Mouse (Mus musculus) CH12.LX (cell line): Measurements from ENCODE around the gene Lama1. TPM values are rescaled to one million over a fixed set of nuclear protein-coding genes. Genes with fewer than 3 reads are reported as not detected.

ENCODE experiments used
- DNase-seq: peaks from one replicate; pipeline ENCODE4 v3.0.0-alpha.2; 2013; ENCODE audit errors: extremely low read depth
- H3K27ac ChIP-seq: 2 replicates; pipeline ENCODE4 v1.5.1; 2012; ENCODE audit warnings: low read depth, mild to moderate bottlenecking, control low read depth, moderate library complexity; ENCODE audit not compliant: insufficient read depth
- H3K27me3 ChIP-seq: replicated peaks from 2 replicates; pipeline ENCODE3; 2012; ENCODE audit warnings: inconsistent platforms
- H3K36me3 ChIP-seq, 2 experiments: replicated peaks in 1 of 2; 2 replicates each; pipeline versions ENCODE3 to v1.6.1; 2012; ENCODE audit warnings: inconsistent platforms in 1 of 2, low read length in 1 of 2, mild to moderate bottlenecking in 1 of 2, mixed read lengths in 1 of 2, moderate library complexity in 1 of 2; ENCODE audit not compliant: control insufficient read depth in 1 of 2, insufficient read depth in 1 of 2
- H3K4me1 ChIP-seq, 2 experiments: 2 replicates each; pipeline ENCODE4 v1.6.1; 2012; ENCODE audit warnings: inconsistent platforms in 1 of 2, moderate library complexity in 1 of 2; ENCODE audit not compliant: insufficient read depth in 2 of 2, control insufficient read depth in 1 of 2
- H3K4me2 ChIP-seq: 2 replicates; pipeline ENCODE4 v1.6.1; 2012; ENCODE audit warnings: low read depth, mild to moderate bottlenecking, control low read depth; ENCODE audit not compliant: poor library complexity, insufficient read depth, severe bottlenecking
- H3K4me3 ChIP-seq, 3 experiments: fragments of 150-350 bp in 1 of 3; sonication (generic) in 1 of 3; replicated peaks in 1 of 3; 2 replicates each; pipeline versions ENCODE3 to v1.5.1; 2011 to 2012; ENCODE audit warnings: low read depth in 2 of 3, low read length in 2 of 3, mild to moderate bottlenecking in 2 of 3, moderate library complexity in 2 of 3, control low read depth in 1 of 3, improper control_type of control experiment in 1 of 3, inconsistent platforms in 1 of 3, mixed read lengths in 1 of 3; ENCODE audit not compliant: poor library complexity in 1 of 3
- H3K79me2 ChIP-seq: replicated peaks from 2 replicates; pipeline ENCODE4 v1.6.1; 2012; ENCODE audit warnings: mild to moderate bottlenecking, moderate library complexity; ENCODE audit not compliant: control insufficient read depth, poor library complexity, insufficient read depth, severe bottlenecking; ENCODE audit errors: extremely low read depth
- H3K9ac ChIP-seq: 2 replicates; pipeline ENCODE4 v1.6.1; 2012; ENCODE audit warnings: low read depth, mild to moderate bottlenecking, control low read depth, moderate library complexity; ENCODE audit not compliant: insufficient read depth
- H3K9me3 ChIP-seq: replicated peaks from 2 replicates; pipeline ENCODE3; 2012; ENCODE audit warnings: low read length, inconsistent platforms, mixed read lengths
- CHD1 ChIP-seq: IDR thresholded peaks from 2 replicates; pipeline ENCODE4 v1.6.1; 2012; ENCODE audit warnings: low read depth, low read length, improper control_type of control experiment, inconsistent platforms
- CHD2 ChIP-seq: IDR thresholded peaks from 2 replicates; pipeline ENCODE4 v1.6.1; 2011; ENCODE audit warnings: low read length, improper control_type of control experiment
- E2F4 ChIP-seq: IDR thresholded peaks from 2 replicates; pipeline ENCODE4 v1.6.1; 2011; ENCODE audit warnings: low read depth, low read length, improper control_type of control experiment; ENCODE audit not compliant: insufficient replicate concordance
- HCFC1 ChIP-seq: IDR thresholded peaks from 2 replicates; pipeline ENCODE4 v1.6.1; 2012; ENCODE audit warnings: low read depth, mild to moderate bottlenecking, inconsistent platforms, low read length, improper control_type of control experiment
- MAFK ChIP-seq: IDR thresholded peaks from 2 replicates; pipeline ENCODE4 v1.6.1; 2011; ENCODE audit warnings: low read length, improper control_type of control experiment; ENCODE audit not compliant: insufficient replicate concordance
- MAX ChIP-seq: IDR thresholded peaks from 2 replicates; pipeline ENCODE4 v1.6.1; 2011; ENCODE audit warnings: low read length, improper control_type of control experiment
- MAZ ChIP-seq: IDR thresholded peaks from 2 replicates; pipeline ENCODE4 v1.6.1; 2012; ENCODE audit warnings: low read depth, mild to moderate bottlenecking, inconsistent platforms, low read length, improper control_type of control experiment, moderate library complexity
- MXI1 ChIP-seq: IDR thresholded peaks from 2 replicates; pipeline ENCODE4 v1.6.1; 2011; ENCODE audit warnings: mild to moderate bottlenecking, low read depth, low read length, improper control_type of control experiment
- NELFE ChIP-seq: IDR thresholded peaks from 2 replicates; pipeline ENCODE4 v1.6.1; 2011; ENCODE audit warnings: low read depth, low read length, improper control_type of control experiment
- NRF1 ChIP-seq: IDR thresholded peaks from 2 replicates; pipeline ENCODE4 v1.6.1; 2014; ENCODE audit warnings: low read depth, mild to moderate bottlenecking, inconsistent platforms, low read length, improper control_type of control experiment, moderate library complexity
- POLR2AphosphoS2 ChIP-seq: IDR thresholded peaks from 2 replicates; pipeline ENCODE4 v1.6.1; 2011; ENCODE audit warnings: low read depth, low read length, improper control_type of control experiment
- RAD21 ChIP-seq: IDR thresholded peaks from 2 replicates; pipeline ENCODE4 v1.6.1; 2011; ENCODE audit warnings: low read depth, mild to moderate bottlenecking, low read length, improper control_type of control experiment, moderate library complexity
- RCOR1 ChIP-seq: conservative IDR thresholded peaks from 2 replicates; pipeline ENCODE4 v1.6.1; 2012; ENCODE audit warnings: low read depth, mild to moderate bottlenecking, inconsistent platforms, low read length, improper control_type of control experiment
- TBP ChIP-seq: conservative IDR thresholded peaks from 2 replicates; pipeline ENCODE4 v1.6.1; 2011; ENCODE audit warnings: low read depth, low read length, improper control_type of control experiment
- TCF12 ChIP-seq: IDR thresholded peaks from 2 replicates; pipeline ENCODE4 v1.6.1; 2014; ENCODE audit warnings: low read depth, mild to moderate bottlenecking, inconsistent platforms, low read length, improper control_type of control experiment
- UBTF ChIP-seq: IDR thresholded peaks from 2 replicates; pipeline ENCODE4 v1.6.1; 2012; ENCODE audit warnings: low read depth, mild to moderate bottlenecking, inconsistent platforms, low read length, improper control_type of control experiment, moderate library complexity
- USF1 ChIP-seq: IDR thresholded peaks from 2 replicates; pipeline ENCODE4 v1.6.1; 2014; ENCODE audit warnings: low read depth, mild to moderate bottlenecking, inconsistent platforms, low read length, improper control_type of control experiment
- USF2 ChIP-seq: conservative IDR thresholded peaks from 2 replicates; pipeline ENCODE4 v1.6.1; 2011; ENCODE audit warnings: low read depth, low read length, improper control_type of control experiment
- ZC3H11A ChIP-seq: IDR thresholded peaks from 2 replicates; pipeline ENCODE4 v1.6.1; 2012; ENCODE audit warnings: low read depth, mild to moderate bottlenecking, inconsistent platforms, low read length, improper control_type of control experiment
- ZKSCAN1 ChIP-seq: IDR thresholded peaks from 2 replicates; pipeline ENCODE4 v1.6.1; 2012; ENCODE audit warnings: low read depth, inconsistent platforms, low read length, improper control_type of control experiment, borderline replicate concordance
- ZMIZ1 ChIP-seq: IDR thresholded peaks from 2 replicates; pipeline ENCODE4 v1.6.1; 2012; ENCODE audit warnings: low read depth, mild to moderate bottlenecking, inconsistent platforms, low read length, improper control_type of control experiment
- dilution Hi-C: fragments of 300-500 bp; cut with MboI; formaldehyde crosslinking; loops from 2 replicates; pipeline ENCODE4 v1.14.3; 2020; ENCODE audit warnings: low sequenced_read_pairs; ENCODE audit not compliant: extremely low pct_unique_long_range_greater_than_20kb, extremely low pct_ligation_motif_present
- in situ Hi-C: fragments of 300-500 bp; cut with MboI; formaldehyde crosslinking; loops from 3 replicates; pipeline ENCODE4 v1.14.3; 2019; ENCODE audit warnings: low sequenced_read_pairs, low pct_ligation_motif_present, low pct_unique_long_range_greater_than_20kb, mixed read lengths
- polyA plus RNA-seq: library from polyadenylated mRNA; unstranded; fragments of >175 nt; gene quantifications from 2 replicates; pipeline ENCODE4 v1.2.1, GENCODE M21; 2012; ENCODE audit warnings: low read depth; ENCODE audit not compliant: insufficient read length
- total RNA-seq, 2 experiments: library from RNA; depleted of rRNA; stranded (reverse); fragments of 300-350 nt in 1 of 2; fragments of >200 nt in 1 of 2; gene quantifications; 2 replicates each; pipeline ENCODE4 v1.2.3; 2012 to 2014

Gene Lama1
- total and polyA plus RNA-seq, 3 experiments: not detected

- DNase-seq: no peak
- H3K9ac ChIP-seq: no peak overlapping the region
- in situ Hi-C loops: no loop called here
- H3K27me3 ChIP-seq: no peaks in the 10 kb centered on the region
- H3K36me3 ChIP-seq: no peaks in the 10 kb centered on the region
- H3K79me2 ChIP-seq: no peaks in the 10 kb centered on the region
- no peaks in the 10 kb centered on the region for H3K4me1 ChIP-seq
- no peak overlapping the region for H3K27ac ChIP-seq
- H3K4me2 ChIP-seq: no peak overlapping the region
- no peak overlapping the region for H3K4me3 ChIP-seq
- TF ChIP-seq MAFK (no peak), ZMIZ1 (no peak), E2F4 (no peak), HCFC1 (no peak), RCOR1 (no peak), TBP (no peak), CHD1 (no peak)
- peaks cover 76% of the 10 kb centered on the region for H3K9me3 ChIP-seq
- dilution Hi-C loops: no loop called here
Observed at GRCm38 (mm10) chr17:67791091-67791490, 94.0 kb downstream of the Lama1 start.

GRCm38 (mm10) chr17:67809171-67809570, 112.1 kb downstream of the Lama1 start:
- in situ Hi-C loops: no loop called here
- Histone ChIP-seq H3K27me3 (no peaks in the 10 kb centered on the region), H3K27ac (no peak overlapping the region), H3K79me2 (no peaks in the 10 kb centered on the region), H3K4me1 (no peaks in the 10 kb centered on the region), H3K4me2 (no peak overlapping the region), H3K9ac (no peak overlapping the region), H3K9me3 (peaks cover 89% of the 10 kb centered on the region), H3K36me3 (no peaks in the 10 kb centered on the region), H3K4me3 (no peak overlapping the region)
- no peak for DNase-seq
- dilution Hi-C loops: no loop called here
- TF ChIP-seq USF2 (no peak), ZC3H11A (no peak)

GRCm38 (mm10) chr17:67813666-67814065, 116.6 kb downstream of the Lama1 start:
- Histone ChIP-seq H3K4me2 (no peak overlapping the region), H3K79me2 (no peaks in the 10 kb centered on the region), H3K27ac (no peak overlapping the region), H3K27me3 (no peaks in the 10 kb centered on the region), H3K36me3 (no peaks in the 10 kb centered on the region), H3K4me3 (no peak overlapping the region), H3K9ac (no peak overlapping the region), H3K4me1 (no peaks in the 10 kb centered on the region), H3K9me3 (peaks cover 95% of the 10 kb centered on the region)
- no peak for TF ChIP-seq NELFE
- TF ChIP-seq POLR2AphosphoS2: no peak
- TF ChIP-seq UBTF: no peak
- TF ChIP-seq RCOR1: no peak
- no peak for TF ChIP-seq TCF12
- no peak for TF ChIP-seq CHD2
- no peak for TF ChIP-seq RAD21
- TF ChIP-seq NRF1: no peak
- TF ChIP-seq USF1: no peak
- TF ChIP-seq MAZ: no peak
- no peak for TF ChIP-seq ZKSCAN1
- TF ChIP-seq MXI1: no peak
- TF ChIP-seq MAX: no peak
- dilution Hi-C loops (no loop called here), in situ Hi-C loops (no loop called here)
- DNase-seq: no peak
